Mouse (Mus musculus) spleen, adult 12 weeks (tissue): ENCODE measurements around the gene B3gnt3.

Source experiments
- DNase-seq: peaks from one replicate; pipeline ENCODE4 v3.0.0; 2022; ENCODE audit warnings: low spot score

The B3gnt3 gene

DNA sequence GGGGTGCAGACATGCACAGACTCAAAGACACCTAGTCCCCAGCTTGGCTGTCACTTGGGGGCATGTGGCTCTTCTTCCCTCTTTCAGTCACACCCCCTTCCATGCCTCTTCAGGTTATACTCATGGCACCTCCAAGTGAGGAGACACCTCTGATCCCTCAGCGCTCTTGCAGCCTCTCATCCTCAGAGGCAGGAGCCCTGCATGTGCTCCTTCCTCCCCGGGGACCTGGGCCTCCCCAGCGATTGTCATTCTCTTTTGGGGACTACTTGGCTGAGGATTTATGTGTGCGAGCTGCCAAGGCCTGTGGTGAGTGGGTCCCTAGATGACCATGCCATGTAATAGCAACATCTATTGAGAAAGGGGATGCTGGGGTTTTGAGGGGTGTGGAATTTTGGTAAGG lies 23.4 kb downstream of the B3gnt3 start:
- DNase-seq: no peak

GRCm38 (mm10) chr8:71677555-71677954 lies 24.0 kb downstream of the B3gnt3 start:
- DNase-seq: no peak

GRCm38 (mm10) chr8:71676803-71677202 lies 24.8 kb downstream of the B3gnt3 start:
- DNase-seq: no peak

DNA sequence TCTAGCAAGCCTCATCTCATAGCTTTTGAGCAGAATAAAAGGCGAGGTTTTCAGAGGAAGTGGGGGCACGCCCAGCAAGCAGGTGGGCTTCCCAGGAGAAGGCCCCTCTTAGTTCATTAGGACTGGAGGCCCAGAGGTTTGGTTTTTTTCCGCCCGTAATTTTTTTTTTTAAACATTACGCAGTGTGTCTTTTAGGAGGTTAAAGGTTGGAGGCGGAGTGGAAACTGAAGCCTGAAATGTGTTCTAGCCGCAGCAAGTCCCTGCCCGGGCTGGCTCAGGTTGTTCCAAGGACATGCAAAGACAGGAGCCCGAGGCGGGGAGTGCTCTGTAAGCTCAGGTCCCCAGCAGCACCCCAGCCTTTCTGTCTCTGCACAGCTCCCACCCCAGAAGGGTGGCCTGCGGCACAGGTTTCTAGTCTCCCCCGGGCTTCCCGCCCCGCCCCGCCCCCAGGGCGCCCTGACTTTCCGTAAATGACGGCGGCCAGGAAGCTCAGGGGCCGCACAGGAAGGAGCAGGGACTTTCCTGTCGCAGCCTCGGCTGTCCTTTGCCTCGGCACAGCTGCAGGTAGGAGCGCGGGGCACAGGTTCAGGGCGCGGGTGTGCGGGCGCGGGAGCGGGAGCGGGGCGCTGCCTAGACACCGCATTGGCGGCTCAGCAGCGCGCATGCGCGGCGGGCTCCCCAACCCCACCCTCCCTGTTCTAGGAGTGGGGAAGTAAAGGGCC lies 25.4 kb downstream of the B3gnt3 start, which contains the start of gene Jak3:
Jak3 (plus strand) TSS at position 277 of the 722 bp plus-strand sequence.
- peak; percentile 39 for DNase-seq

DNA sequence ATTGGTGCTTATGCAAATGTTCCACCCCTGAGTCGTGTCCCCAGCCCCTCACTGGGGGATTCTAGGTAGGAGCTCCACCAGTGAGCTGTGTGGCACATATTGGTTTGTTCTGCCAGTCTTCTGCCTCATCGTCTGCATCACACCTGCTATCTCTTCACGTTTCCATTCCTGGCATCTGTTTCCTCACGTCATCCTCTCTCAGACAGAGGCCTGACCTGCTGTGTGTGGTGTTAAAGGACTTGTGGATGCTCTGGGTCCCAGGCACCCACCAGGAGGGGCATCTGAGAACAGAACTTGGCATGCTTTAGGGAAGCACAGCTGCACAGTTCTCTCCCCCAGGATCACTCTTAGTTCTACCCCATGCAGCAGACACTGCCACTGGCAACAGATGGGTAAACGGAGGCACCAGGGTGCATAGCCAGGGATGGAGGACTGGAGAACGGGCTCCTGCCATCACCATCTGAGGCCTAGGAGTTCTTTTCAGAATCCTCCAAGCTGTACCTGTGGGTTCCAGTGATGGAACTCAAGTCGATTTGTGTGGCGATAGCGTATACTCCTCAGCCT lies 26.1 kb downstream of the B3gnt3 start:
- no peak for DNase-seq

- DNase-seq: no peak
Measured at GRCm38 (mm10) chr8:71674071-71674470, 27.5 kb downstream of the B3gnt3 start.

DNA sequence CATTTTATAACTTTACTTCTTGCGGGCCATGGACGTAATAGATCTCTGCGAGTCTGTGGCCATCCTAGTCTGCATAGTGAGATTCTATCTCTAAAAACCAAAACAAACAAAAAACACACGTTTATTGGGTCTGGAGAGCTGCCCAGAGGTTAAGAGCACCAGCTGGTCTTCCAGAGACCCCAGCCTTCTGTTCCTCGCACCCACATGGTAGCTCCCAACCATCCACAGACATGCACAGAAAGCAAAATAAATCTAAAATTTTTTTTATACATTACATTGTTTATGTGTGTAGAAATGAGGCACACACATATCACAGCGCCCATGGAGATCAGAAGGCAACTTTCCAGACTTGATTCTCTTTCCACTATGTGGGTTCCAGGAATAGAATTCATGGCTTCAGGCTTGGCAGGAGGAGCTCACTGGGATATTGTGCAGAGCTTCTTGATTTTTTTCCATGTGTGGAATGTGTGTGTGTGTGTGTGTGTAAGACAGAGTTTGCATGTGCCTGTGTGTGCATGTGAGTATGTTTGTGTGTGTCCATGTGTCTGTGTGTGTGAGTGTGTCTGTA lies 29.3 kb downstream of the B3gnt3 start:
- DNase-seq: no peak

DNA sequence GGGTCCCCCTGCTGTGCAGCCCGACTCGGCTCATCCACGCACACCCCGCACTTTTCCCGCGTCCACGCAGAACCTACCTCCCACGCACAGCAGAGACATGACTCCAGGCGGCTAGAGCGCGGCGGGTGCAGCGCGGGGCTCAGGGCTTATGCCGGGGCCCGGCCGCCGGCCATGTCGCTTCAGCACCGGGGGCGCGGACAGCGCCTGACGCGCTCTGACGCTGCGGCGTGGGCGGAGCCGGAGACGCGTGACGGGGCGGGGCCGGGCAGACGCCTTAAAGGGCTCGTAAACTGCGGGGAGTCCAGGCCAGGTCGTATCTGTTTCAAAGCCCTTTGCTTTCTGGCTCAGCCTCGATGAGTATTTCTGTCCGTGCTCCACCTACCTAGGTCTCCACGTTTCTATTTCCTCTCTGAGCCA lies 30.0 kb downstream of the B3gnt3 start, which contains the start of gene Unc13a:
Unc13a (minus strand) TSS at position 209 of the 417 bp plus-strand sequence.
- DNase-seq: peak; percentile 84

DNA sequence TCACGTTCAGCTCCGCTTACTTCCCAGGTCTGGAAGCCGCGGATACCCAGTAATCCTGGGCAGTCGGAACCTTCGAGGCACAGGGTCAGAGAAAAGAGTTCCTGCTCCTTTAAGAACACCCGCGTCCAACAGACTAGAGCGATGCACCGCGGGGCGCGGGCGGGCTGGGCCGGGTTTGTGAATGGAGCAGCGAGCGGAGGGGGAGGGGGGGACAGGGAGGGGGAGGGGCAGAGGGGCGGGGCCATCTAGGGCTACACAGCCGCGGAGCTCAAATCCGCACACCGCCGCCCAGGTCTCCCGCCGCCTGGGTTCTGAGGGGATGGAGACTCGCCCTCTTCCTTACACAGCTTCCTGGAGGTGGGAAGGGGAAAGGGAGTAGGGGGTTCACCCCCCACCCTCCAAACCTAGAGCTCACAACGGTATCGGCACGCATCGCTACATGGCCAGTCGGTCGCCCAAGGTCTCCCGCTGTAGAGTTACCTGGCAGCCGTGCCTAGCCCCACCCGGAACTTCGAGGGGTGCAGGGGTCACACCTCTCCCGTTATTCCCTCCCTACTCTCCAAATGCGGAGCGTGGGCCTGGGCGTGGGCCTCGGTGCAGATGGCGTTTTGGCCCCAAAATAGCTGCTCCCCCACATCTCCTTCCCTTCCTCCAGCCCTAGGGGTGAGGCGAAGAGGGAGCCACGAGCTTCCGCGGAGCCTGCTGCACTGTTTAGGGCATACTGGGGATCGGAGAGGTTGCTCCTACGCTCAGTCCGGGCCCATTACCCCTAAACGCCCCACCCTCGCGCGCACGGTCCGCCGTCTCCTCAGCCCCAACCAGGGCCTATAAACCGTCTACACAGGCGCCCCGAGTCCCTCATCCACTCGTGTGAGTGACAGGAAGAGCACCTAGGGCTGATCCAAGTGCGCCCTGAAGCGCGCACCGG lies 30.7 kb downstream of the B3gnt3 start:
- no peak for DNase-seq

DNA sequence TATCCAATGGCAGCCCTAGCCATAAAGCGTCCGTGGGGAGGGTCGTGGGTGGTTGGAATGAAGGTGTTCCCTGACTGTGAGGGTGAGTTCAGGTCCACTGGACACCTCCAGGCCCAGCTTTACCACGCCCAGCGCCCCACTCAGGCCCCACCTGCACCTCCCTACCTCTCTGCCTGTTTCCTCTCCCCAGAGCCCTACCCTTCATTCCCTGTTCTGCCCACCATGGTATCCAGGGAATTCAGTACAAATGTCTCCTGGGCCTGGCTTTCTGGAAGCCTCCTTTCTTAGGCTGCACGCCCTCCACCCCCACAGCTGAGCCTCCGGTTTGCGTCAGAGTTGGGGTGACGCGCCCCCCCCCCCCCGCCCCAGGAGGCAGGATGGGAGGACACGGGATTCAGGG lies 31.4 kb downstream of the B3gnt3 start:
- DNase-seq: no peak

DNA sequence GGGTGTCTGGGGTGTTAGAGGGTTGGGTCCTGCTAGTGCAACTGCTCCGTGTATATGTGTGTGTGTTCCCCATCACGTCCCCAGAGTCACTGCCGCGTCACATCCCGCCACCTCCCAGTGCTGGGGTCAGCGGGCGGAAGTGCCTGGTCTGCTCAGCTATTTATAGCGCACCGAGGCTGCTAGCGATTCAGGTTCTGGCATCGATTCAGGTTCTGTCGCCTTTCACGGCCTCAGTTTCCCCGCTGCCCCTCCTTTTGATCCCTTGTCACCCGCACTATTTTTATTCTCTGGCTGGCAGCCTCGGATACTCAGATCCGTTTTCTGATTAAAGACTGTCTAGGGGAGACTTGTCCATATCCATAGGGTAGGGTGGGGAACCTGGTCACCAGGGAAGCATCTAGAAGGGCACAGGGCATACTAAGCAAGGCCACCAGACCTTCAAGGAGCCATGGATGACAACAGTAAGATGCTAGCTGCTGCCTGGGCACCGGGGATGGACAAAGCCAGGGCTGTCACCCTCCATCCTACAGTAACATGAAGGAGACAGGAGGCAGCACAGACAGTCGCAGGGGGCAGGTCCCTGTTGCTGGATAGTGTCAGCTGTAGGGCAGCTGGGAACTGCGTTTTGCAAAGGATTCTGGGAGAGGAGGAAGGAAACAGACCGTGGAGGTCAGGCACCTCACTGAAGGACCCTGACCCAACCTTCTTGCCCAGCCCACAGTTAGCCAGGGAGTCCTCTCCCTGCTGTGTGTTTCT lies 33.2 kb downstream of the B3gnt3 start:
- DNase-seq: peak; percentile 30

- DNase-seq: no peak
Measured at GRCm38 (mm10) chr8:71667256-71667655, 34.3 kb downstream of the B3gnt3 start.

DNA sequence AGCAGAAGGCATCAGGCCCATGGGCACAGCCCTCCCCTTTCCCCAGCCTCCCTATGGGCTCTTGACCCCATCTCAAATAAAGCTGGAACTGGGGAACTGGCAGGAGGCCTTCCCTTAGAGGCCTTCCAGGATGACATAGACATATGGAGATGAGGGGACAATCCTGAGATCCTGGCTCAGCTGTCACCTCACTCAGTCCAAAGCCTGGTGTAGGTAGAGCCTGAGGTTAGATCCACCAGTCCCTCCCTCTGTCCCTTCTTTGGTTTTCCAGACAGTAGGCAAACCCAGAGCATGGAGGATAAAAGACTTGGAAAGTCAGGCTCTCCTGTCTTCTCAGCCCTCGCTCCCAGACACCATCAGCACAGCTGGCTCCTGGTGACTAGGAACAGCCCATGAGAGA lies 34.7 kb downstream of the B3gnt3 start:
- no peak for DNase-seq

GRCm38 (mm10) chr8:71665331-71666130 lies 36.1 kb downstream of the B3gnt3 start:
- DNase-seq: no peak

GRCm38 (mm10) chr8:71660325-71661120 lies 41.1 kb downstream of the B3gnt3 start:
- peak; percentile 69 for DNase-seq

DNA sequence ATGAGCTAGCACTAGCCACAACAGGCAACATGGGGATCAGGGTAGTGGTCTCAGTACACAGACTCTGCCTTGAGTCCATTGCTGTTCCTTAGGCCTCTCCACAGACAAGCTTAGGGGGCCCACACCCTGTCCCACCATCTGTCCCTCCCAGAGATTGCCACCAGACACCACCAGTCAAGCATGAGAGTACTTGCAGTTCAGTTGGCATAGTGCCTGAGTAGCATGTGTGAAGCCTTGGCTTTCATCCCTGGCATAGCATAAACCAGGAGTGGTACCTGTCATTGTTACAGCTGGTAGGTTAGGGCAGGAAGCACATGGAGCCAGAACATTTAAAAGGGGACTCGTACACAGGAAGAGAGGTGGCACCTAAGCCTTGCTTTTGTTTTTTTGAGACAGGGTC lies 41.8 kb downstream of the B3gnt3 start:
- DNase-seq: no peak

- no peak for DNase-seq
Measured at GRCm38 (mm10) chr8:71658515-71659049, 43.0 kb downstream of the B3gnt3 start.

DNA sequence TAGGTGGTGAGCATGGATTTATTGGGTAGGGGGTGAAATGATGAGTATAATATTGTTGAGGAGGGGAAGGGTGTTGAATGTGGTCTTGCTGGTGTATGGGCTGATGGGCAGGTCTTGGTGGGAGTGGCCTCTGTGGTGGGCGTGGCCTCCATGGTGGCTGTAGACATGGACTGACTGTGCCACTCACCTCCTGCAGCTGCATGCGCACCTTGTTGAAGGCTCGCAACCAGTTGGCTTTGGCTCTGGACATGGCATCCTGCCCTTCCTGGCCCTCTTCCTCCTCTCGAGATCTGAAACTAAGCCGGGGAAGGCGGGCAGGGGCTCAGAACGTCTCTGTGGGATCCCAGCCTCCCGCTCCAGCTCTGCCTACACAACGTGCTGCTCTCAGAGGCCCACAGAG lies 43.8 kb downstream of the B3gnt3 start:
- no peak for DNase-seq

GRCm38 (mm10) chr8:71654600-71654999 lies 47.0 kb downstream of the B3gnt3 start:
- no peak for DNase-seq

DNA sequence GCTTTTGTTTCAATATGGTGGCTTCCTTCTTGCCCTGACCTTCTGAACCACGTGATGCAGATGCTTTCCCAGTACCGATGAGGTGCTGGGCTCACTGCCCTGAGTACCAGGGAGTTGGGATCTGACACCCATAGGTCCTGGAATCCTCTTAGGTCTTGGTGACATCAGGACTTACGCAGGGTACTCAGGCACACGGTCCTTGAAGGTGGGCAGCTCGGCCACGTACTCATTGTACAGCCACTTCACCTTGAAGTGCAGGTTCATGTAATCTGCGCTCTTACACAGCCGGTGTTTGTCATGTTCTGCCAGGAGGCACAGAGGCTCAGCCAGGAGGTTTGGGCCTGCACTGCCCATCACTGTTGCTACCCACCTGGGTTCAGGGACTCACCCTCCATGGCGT lies 56.1 kb downstream of the B3gnt3 start:
- no peak for DNase-seq
